Mouse (Mus musculus): ENCODE data around the gene Dnajc15. TPM values are rescaled to one million over a fixed set of nuclear protein-coding genes. Genes with fewer than 3 reads are reported as not detected.

Dnajc15 gene
- polyA plus RNA-seq, 1 experiment = 50.1 TPM

- no peak overlapping the region for H3ac ChIP-seq (ENCODE audit: control insufficient read depth, insufficient read length, low read depth)
- TF ChIP-seq MYOG (IDR thresholded peaks at IDR 0.05; ENCODE audit: control insufficient read depth, extremely low read depth, insufficient read length) = no peak
- TF ChIP-seq CEBPB (IDR thresholded peaks at IDR 0.05; ENCODE audit: low read depth) = peak; percentile 30
These were observed 49.8 kb downstream of the Dnajc15 start for GRCm38 (mm10) chr14:77825121-77825520.

GRCm38 (mm10) chr14:77819841-77820240, 55.1 kb downstream of the Dnajc15 start:
- Histone ChIP-seq H3K27me3 (ENCODE audit: control insufficient read depth, insufficient read depth, insufficient read length) (no peaks in the 10 kb centered on the region), H3ac (ENCODE audit: control insufficient read depth, insufficient read length, low read depth) (no peak overlapping the region), H3K79me3 (ENCODE audit: low read depth) (no peaks in the 10 kb centered on the region), H3K4me3 (ENCODE audit: insufficient read depth, poor library complexity, severe bottlenecking) (no peak overlapping the region), H3K36me3 (ENCODE audit: control insufficient read depth, insufficient read depth) (peaks cover 14% of the 10 kb centered on the region), H3K79me2 (ENCODE audit: control insufficient read depth, insufficient read depth) (no peaks in the 10 kb centered on the region)
- TF ChIP-seq CTCF (IDR thresholded peaks at IDR 0.05; ENCODE audit: control insufficient read depth, insufficient read depth, insufficient read length) = no peak
- TF ChIP-seq MYOG (IDR thresholded peaks at IDR 0.05; ENCODE audit: control insufficient read depth, extremely low read depth, insufficient read length) = no peak
- no peak for TF ChIP-seq MYOD1 (IDR thresholded peaks at IDR 0.05; ENCODE audit: control insufficient read depth, insufficient read length, low read depth)
- TF ChIP-seq CEBPB (IDR thresholded peaks at IDR 0.05; ENCODE audit: low read depth) = no peak
- no peak for TF ChIP-seq USF1 (IDR thresholded peaks at IDR 0.05; ENCODE audit: low read depth)
- no peak for TF ChIP-seq MAX (IDR thresholded peaks at IDR 0.05)
- TF ChIP-seq FOSL1 (IDR thresholded peaks at IDR 0.05; ENCODE audit: insufficient read depth, low read length, poor library complexity, severe bottlenecking) = no peak

More at GRCm38 (mm10) chr14:77825121-77825520, 49.8 kb downstream of the Dnajc15 start:
- Histone ChIP-seq H3K4me3 (ENCODE audit: insufficient read depth, poor library complexity, severe bottlenecking) (no peak overlapping the region), H3K36me3 (ENCODE audit: control insufficient read depth, insufficient read depth) (peaks cover 23% of the 10 kb centered on the region), H3K27me3 (ENCODE audit: control insufficient read depth, insufficient read depth, insufficient read length) (no peaks in the 10 kb centered on the region), H3K79me2 (ENCODE audit: control insufficient read depth, insufficient read depth) (no peaks in the 10 kb centered on the region), H3K79me3 (ENCODE audit: low read depth) (no peaks in the 10 kb centered on the region)

- no peak overlapping the region for H3ac ChIP-seq (ENCODE audit: control insufficient read depth, insufficient read length, low read depth)
- H3K27me3 ChIP-seq (ENCODE audit: control insufficient read depth, insufficient read depth, insufficient read length) = no peaks in the 10 kb centered on the region
- no peak overlapping the region for H3K4me3 ChIP-seq (ENCODE audit: insufficient read depth, poor library complexity, severe bottlenecking)
- TF ChIP-seq CTCF (IDR thresholded peaks at IDR 0.05; ENCODE audit: control insufficient read depth, insufficient read depth, insufficient read length) (no peak), USF1 (IDR thresholded peaks at IDR 0.05; ENCODE audit: low read depth) (no peak), CEBPB (IDR thresholded peaks at IDR 0.05; ENCODE audit: low read depth) (no peak), FOSL1 (IDR thresholded peaks at IDR 0.05; ENCODE audit: insufficient read depth, low read length, poor library complexity, severe bottlenecking) (no peak), MYOG (IDR thresholded peaks at IDR 0.05; ENCODE audit: control insufficient read depth, extremely low read depth, insufficient read length) (no peak), MYOD1 (IDR thresholded peaks at IDR 0.05; ENCODE audit: control insufficient read depth, insufficient read length, low read depth) (no peak), MAX (IDR thresholded peaks at IDR 0.05) (no peak)
- H3K79me2 ChIP-seq (ENCODE audit: control insufficient read depth, insufficient read depth) = no peaks in the 10 kb centered on the region
- no peaks in the 10 kb centered on the region for H3K79me3 ChIP-seq (ENCODE audit: low read depth)
- peaks cover 14% of the 10 kb centered on the region for H3K36me3 ChIP-seq (ENCODE audit: control insufficient read depth, insufficient read depth)
These were observed 57.4 kb downstream of the Dnajc15 start for GRCm38 (mm10) chr14:77817561-77817960.

- Histone ChIP-seq H3ac (ENCODE audit: control insufficient read depth, insufficient read length, low read depth) (no peak overlapping the region), H3K27me3 (ENCODE audit: control insufficient read depth, insufficient read depth, insufficient read length) (no peaks in the 10 kb centered on the region), H3K79me2 (ENCODE audit: control insufficient read depth, insufficient read depth) (no peaks in the 10 kb centered on the region), H3K36me3 (ENCODE audit: control insufficient read depth, insufficient read depth) (no peaks in the 10 kb centered on the region), H3K79me3 (ENCODE audit: low read depth) (no peaks in the 10 kb centered on the region), H3K4me3 (ENCODE audit: insufficient read depth, poor library complexity, severe bottlenecking) (no peak overlapping the region)
- TF ChIP-seq CTCF (IDR thresholded peaks at IDR 0.05; ENCODE audit: control insufficient read depth, insufficient read depth, insufficient read length) (no peak), FOSL1 (IDR thresholded peaks at IDR 0.05; ENCODE audit: insufficient read depth, low read length, poor library complexity, severe bottlenecking) (no peak), MYOD1 (IDR thresholded peaks at IDR 0.05; ENCODE audit: control insufficient read depth, insufficient read length, low read depth) (no peak), MAX (IDR thresholded peaks at IDR 0.05) (no peak), MYOG (IDR thresholded peaks at IDR 0.05; ENCODE audit: control insufficient read depth, extremely low read depth, insufficient read length) (no peak), CEBPB (IDR thresholded peaks at IDR 0.05; ENCODE audit: low read depth) (no peak), USF1 (IDR thresholded peaks at IDR 0.05; ENCODE audit: low read depth) (no peak)
These were observed 60.0 kb downstream of the Dnajc15 start for GRCm38 (mm10) chr14:77814935-77815334.

GRCm38 (mm10) chr14:77812890-77813289, 62.0 kb downstream of the Dnajc15 start:
- no peaks in the 10 kb centered on the region for H3K27me3 ChIP-seq (ENCODE audit: control insufficient read depth, insufficient read depth, insufficient read length)
- H3K36me3 ChIP-seq (ENCODE audit: control insufficient read depth, insufficient read depth) = no peaks in the 10 kb centered on the region
- H3K4me3 ChIP-seq (ENCODE audit: insufficient read depth, poor library complexity, severe bottlenecking) = no peak overlapping the region
- H3K79me3 ChIP-seq (ENCODE audit: low read depth) = no peaks in the 10 kb centered on the region
- no peak overlapping the region for H3ac ChIP-seq (ENCODE audit: control insufficient read depth, insufficient read length, low read depth)
- H3K79me2 ChIP-seq (ENCODE audit: control insufficient read depth, insufficient read depth) = no peaks in the 10 kb centered on the region
- TF ChIP-seq USF1 (IDR thresholded peaks at IDR 0.05; ENCODE audit: low read depth) (no peak), MYOD1 (IDR thresholded peaks at IDR 0.05; ENCODE audit: control insufficient read depth, insufficient read length, low read depth) (no peak), CEBPB (IDR thresholded peaks at IDR 0.05; ENCODE audit: low read depth) (no peak), MYOG (IDR thresholded peaks at IDR 0.05; ENCODE audit: control insufficient read depth, extremely low read depth, insufficient read length) (no peak), CTCF (IDR thresholded peaks at IDR 0.05; ENCODE audit: control insufficient read depth, insufficient read depth, insufficient read length) (no peak), FOSL1 (IDR thresholded peaks at IDR 0.05; ENCODE audit: insufficient read depth, low read length, poor library complexity, severe bottlenecking) (no peak), MAX (IDR thresholded peaks at IDR 0.05) (no peak)

- H3K4me3 ChIP-seq (ENCODE audit: insufficient read depth, poor library complexity, severe bottlenecking) = no peak overlapping the region
- H3K79me2 ChIP-seq (ENCODE audit: control insufficient read depth, insufficient read depth) = no peaks in the 10 kb centered on the region
- TF ChIP-seq MYOG (IDR thresholded peaks at IDR 0.05; ENCODE audit: control insufficient read depth, extremely low read depth, insufficient read length) = no peak
- TF ChIP-seq CEBPB (IDR thresholded peaks at IDR 0.05; ENCODE audit: low read depth) = no peak
- TF ChIP-seq FOSL1 (IDR thresholded peaks at IDR 0.05; ENCODE audit: insufficient read depth, low read length, poor library complexity, severe bottlenecking) = no peak
- no peak for TF ChIP-seq CTCF (IDR thresholded peaks at IDR 0.05; ENCODE audit: control insufficient read depth, insufficient read depth, insufficient read length)
- no peak for TF ChIP-seq MAX (IDR thresholded peaks at IDR 0.05)
- TF ChIP-seq USF1 (IDR thresholded peaks at IDR 0.05; ENCODE audit: low read depth) = no peak
- TF ChIP-seq MYOD1 (IDR thresholded peaks at IDR 0.05; ENCODE audit: control insufficient read depth, insufficient read length, low read depth) = no peak
These were observed 63.5 kb downstream of the Dnajc15 start for GRCm38 (mm10) chr14:77811466-77811865.

More at GRCm38 (mm10) chr14:77811466-77811865, 63.5 kb downstream of the Dnajc15 start:
- H3K79me3 ChIP-seq (ENCODE audit: low read depth) = no peaks in the 10 kb centered on the region
- no peaks in the 10 kb centered on the region for H3K36me3 ChIP-seq (ENCODE audit: control insufficient read depth, insufficient read depth)
- H3ac ChIP-seq (ENCODE audit: control insufficient read depth, insufficient read length, low read depth) = no peak overlapping the region
- H3K27me3 ChIP-seq (ENCODE audit: control insufficient read depth, insufficient read depth, insufficient read length) = no peaks in the 10 kb centered on the region
